Mouse (Mus musculus) kidney, embryonic 16.5 days (tissue): Measurements from ENCODE around the gene Ankdd1a. TPM values are rescaled to one million over a fixed set of nuclear protein-coding genes. Genes with fewer than 3 reads are reported as not detected.

Experiments
- ATAC-seq: fragments of 200-750 bp; cut with Nextera tagmentation; 2 replicates; pipeline ENCODE4 v1.8.0; 2017; ENCODE audit warnings: moderate TSS enrichment; ENCODE audit not compliant: low FRiP score, low TSS enrichment
- H3K27ac ChIP-seq: fragments of 300-500 bp; sonication (generic); 2 replicates; pipeline ENCODE4 v1.5.1; 2014; ENCODE audit warnings: low read length
- H3K27me3 ChIP-seq: fragments of 300-500 bp; sonication (generic); 2 replicates; pipeline ENCODE4 v1.6.1; 2014; ENCODE audit warnings: low read length, control low read depth, mixed read lengths; ENCODE audit not compliant: insufficient read depth
- H3K36me3 ChIP-seq: fragments of 300-500 bp; sonication (generic); 2 replicates; pipeline ENCODE4 v1.6.1; 2014; ENCODE audit warnings: low read length, control low read depth, mixed read lengths; ENCODE audit not compliant: insufficient read depth
- H3K4me1 ChIP-seq: fragments of 300-500 bp; sonication (generic); 2 replicates; pipeline ENCODE4 v1.6.1; 2014; ENCODE audit warnings: low read length, control low read depth, mixed read lengths; ENCODE audit not compliant: insufficient read depth
- H3K4me2 ChIP-seq: fragments of 300-500 bp; sonication (generic); replicated peaks from 2 replicates; pipeline ENCODE4 v1.6.1; 2014; ENCODE audit warnings: low read depth, low read length
- H3K4me3 ChIP-seq: fragments of 300-500 bp; sonication (generic); 2 replicates; pipeline ENCODE4 v1.5.1; 2014; ENCODE audit warnings: mild to moderate bottlenecking, low read length
- H3K9ac ChIP-seq: fragments of 300-500 bp; sonication (generic); replicated peaks from 2 replicates; pipeline ENCODE4 v1.6.1; 2014; ENCODE audit warnings: low read length
- H3K9me3 ChIP-seq: fragments of 300-500 bp; sonication (generic); 2 replicates; pipeline ENCODE4 v1.6.1; 2016; ENCODE audit warnings: low read length, control low read depth
- WGBS: fragments of 180-500 bp; shearing (Covaris S2); extraction: QIAGEN DNeasy Blood & Tissue Kit; methylation state at CpG from one replicate; pipeline ENCODE4 v1.1.7; 2014; 5-methylcytosine and 5-hydroxymethylcytosine counted together
- polyA plus RNA-seq: library from polyadenylated mRNA; unstranded; fragments of >200 nt; fragmentation: Nextera tagmentation; extraction: Ambion mirVana; gene quantifications from 2 replicates; pipeline ENCODE4 v1.2.1, GENCODE M21; 2015

The Ankdd1a gene
- polyA plus RNA-seq, 1 experiment from 2014 or later: not detected

- peaks cover 14% of the 10 kb centered on the region; the same call in 1 of the 2 replicates for H3K36me3 ChIP-seq
- H3K4me2 ChIP-seq: no peak overlapping the region
- H3K4me1 ChIP-seq: peaks cover 23% of the 10 kb centered on the region
- H3K27me3 ChIP-seq: no peaks in the 10 kb centered on the region
- no peak overlapping the region for H3K4me3 ChIP-seq
- H3K27ac ChIP-seq: peak overlapping the region; percentile 72
- WGBS: 80% methylated on average over 4 of the region's 4 CpGs
- H3K9me3 ChIP-seq: no peaks in the 10 kb centered on the region
- no peak overlapping the region for H3K9ac ChIP-seq
- no peak for ATAC-seq
Observed at GRCm38 (mm10) chr9:65555621-65556020, 35.6 kb upstream of the Ankdd1a start.

- Histone ChIP-seq H3K4me2 (peak overlapping the region; percentile 6; the same call in 1 of the 2 replicates), H3K9me3 (no peaks in the 10 kb centered on the region), H3K27me3 (no peaks in the 10 kb centered on the region), H3K4me3 (no peak overlapping the region), H3K9ac (peak overlapping the region; percentile 29), H3K36me3 (peaks cover 14% of the 10 kb centered on the region; the same call in 1 of the 2 replicates), H3K4me1 (peaks cover 29% of the 10 kb centered on the region), H3K27ac (peak overlapping the region; percentile 72)
- peak; percentile 76 for ATAC-seq
- WGBS: 8% methylated on average over 5 of the region's 5 CpGs
Observed at GRCm38 (mm10) chr9:65555001-65555405, 35.0 kb upstream of the Ankdd1a start.

- no peak overlapping the region for H3K9ac ChIP-seq
- no peak overlapping the region for H3K27ac ChIP-seq
- no peak overlapping the region for H3K4me2 ChIP-seq
- H3K9me3 ChIP-seq: no peaks in the 10 kb centered on the region
- no peak for ATAC-seq
- H3K27me3 ChIP-seq: no peaks in the 10 kb centered on the region
- no peak overlapping the region for H3K4me3 ChIP-seq
- peaks cover 9% of the 10 kb centered on the region; the same call in 1 of the 2 replicates for H3K36me3 ChIP-seq
- 93% methylated on average over 2 of the region's 2 CpGs for WGBS
- peaks cover 41% of the 10 kb centered on the region for H3K4me1 ChIP-seq
Observed at GRCm38 (mm10) chr9:65552711-65553110, 32.7 kb upstream of the Ankdd1a start.

GRCm38 (mm10) chr9:65552141-65552540 lies 32.1 kb upstream of the Ankdd1a start:
- Histone ChIP-seq H3K4me2 (no peak overlapping the region), H3K9me3 (no peaks in the 10 kb centered on the region), H3K4me3 (no peak overlapping the region), H3K36me3 (peaks cover 9% of the 10 kb centered on the region; the same call in 1 of the 2 replicates), H3K27me3 (no peaks in the 10 kb centered on the region), H3K9ac (no peak overlapping the region), H3K4me1 (peaks cover 41% of the 10 kb centered on the region), H3K27ac (peak overlapping the region; percentile 14; the same call in 1 of the 2 replicates)
- WGBS: 67% methylated on average over 5 of the region's 5 CpGs
- no peak for ATAC-seq

GRCm38 (mm10) chr9:65551035-65551434 lies 31.0 kb upstream of the Ankdd1a start:
- no peak overlapping the region for H3K4me2 ChIP-seq
- 11% methylated on average over 5 of the region's 5 CpGs for WGBS
- peaks cover 42% of the 10 kb centered on the region for H3K4me1 ChIP-seq
- H3K27ac ChIP-seq: peak overlapping the region; percentile 96
- ATAC-seq: peak; percentile 88
- H3K36me3 ChIP-seq: peaks cover 1% of the 10 kb centered on the region; the same call in 1 of the 2 replicates
- no peaks in the 10 kb centered on the region for H3K27me3 ChIP-seq
- H3K9ac ChIP-seq: peak overlapping the region; percentile 47; the same call in 1 of the 2 replicates
- no peak overlapping the region for H3K4me3 ChIP-seq
- no peaks in the 10 kb centered on the region for H3K9me3 ChIP-seq

- H3K4me2 ChIP-seq: no peak overlapping the region
- no peak for ATAC-seq
- H3K27me3 ChIP-seq: no peaks in the 10 kb centered on the region
- H3K27ac ChIP-seq: peak overlapping the region; percentile 96
- no peak overlapping the region for H3K4me3 ChIP-seq
- no peaks in the 10 kb centered on the region for H3K36me3 ChIP-seq
- peaks cover 41% of the 10 kb centered on the region for H3K4me1 ChIP-seq
- H3K9me3 ChIP-seq: no peaks in the 10 kb centered on the region
- WGBS: 28% methylated on average over 7 of the region's 7 CpGs
- H3K9ac ChIP-seq: peak overlapping the region; percentile 47
Observed at GRCm38 (mm10) chr9:65550079-65550831, 30.3 kb upstream of the Ankdd1a start.

GRCm38 (mm10) chr9:65549643-65550042 lies 29.6 kb upstream of the Ankdd1a start:
- no peak for ATAC-seq
- no peaks in the 10 kb centered on the region for H3K9me3 ChIP-seq
- 86% methylated on average over 5 of the region's 5 CpGs for WGBS

GRCm38 (mm10) chr9:65549139-65549538 lies 29.1 kb upstream of the Ankdd1a start:
- no peak overlapping the region for H3K9ac ChIP-seq
- no peak for ATAC-seq
- no peaks in the 10 kb centered on the region for H3K36me3 ChIP-seq
- no peaks in the 10 kb centered on the region for H3K27me3 ChIP-seq
- no peak overlapping the region for H3K4me2 ChIP-seq
- no peak overlapping the region for H3K27ac ChIP-seq
- 77% methylated on average over 3 of the region's 3 CpGs for WGBS
- no peak overlapping the region for H3K4me3 ChIP-seq
- H3K4me1 ChIP-seq: peaks cover 30% of the 10 kb centered on the region
- H3K9me3 ChIP-seq: no peaks in the 10 kb centered on the region

More at GRCm38 (mm10) chr9:65549643-65550042, 29.6 kb upstream of the Ankdd1a start:
- Histone ChIP-seq H3K27ac (peak overlapping the region; percentile 96; the same call in 1 of the 2 replicates), H3K27me3 (no peaks in the 10 kb centered on the region), H3K4me3 (no peak overlapping the region), H3K9ac (no peak overlapping the region), H3K4me2 (no peak overlapping the region), H3K36me3 (no peaks in the 10 kb centered on the region), H3K4me1 (peaks cover 35% of the 10 kb centered on the region)

- Histone ChIP-seq H3K9ac (peak overlapping the region; percentile 44; the same call in 1 of the 2 replicates), H3K4me3 (no peak overlapping the region), H3K4me1 (peaks cover 28% of the 10 kb centered on the region), H3K4me2 (no peak overlapping the region), H3K9me3 (no peaks in the 10 kb centered on the region), H3K36me3 (no peaks in the 10 kb centered on the region), H3K27me3 (no peaks in the 10 kb centered on the region), H3K27ac (no peak overlapping the region)
- ATAC-seq: no peak
- WGBS: 53% methylated on average over 8 of the region's 8 CpGs
Observed at GRCm38 (mm10) chr9:65548311-65548710, 28.3 kb upstream of the Ankdd1a start.

- ATAC-seq: no peak
- Histone ChIP-seq H3K36me3 (no peaks in the 10 kb centered on the region), H3K27me3 (no peaks in the 10 kb centered on the region), H3K4me2 (no peak overlapping the region), H3K4me1 (peaks cover 28% of the 10 kb centered on the region), H3K9me3 (no peaks in the 10 kb centered on the region), H3K4me3 (no peak overlapping the region), H3K9ac (0 out of 2 replicates have a peak overlapping the region, but pooled peaks have one; percentile 44), H3K27ac (no peak overlapping the region)
- WGBS: 56% methylated on average over 4 of the region's 4 CpGs
Observed at GRCm38 (mm10) chr9:65547844-65548243, 27.9 kb upstream of the Ankdd1a start.
